Mouse (Mus musculus) testis, adult 2 months (tissue): ENCODE results near the gene E130308A19Rik. TPM values are rescaled to one million over a fixed set of nuclear protein-coding genes. Genes with fewer than 3 reads are reported as not detected.

Source experiments
- H3K27ac ChIP-seq: fragments of 200-500 bp; 2 replicates; pipeline ENCODE4 v1.5.1; 2012; ENCODE audit warnings: low read depth, low read length; ENCODE audit not compliant: control insufficient read depth, insufficient read depth
- H3K27me3 ChIP-seq: fragments of 200-500 bp; 2 replicates; pipeline ENCODE4 v1.6.1; 2012; ENCODE audit warnings: mild to moderate bottlenecking, low read length, moderate library complexity; ENCODE audit not compliant: control insufficient read depth, insufficient read depth
- H3K36me3 ChIP-seq: fragments of 200-500 bp; 2 replicates; pipeline ENCODE4 v1.6.1; 2012; ENCODE audit warnings: mild to moderate bottlenecking, low read length; ENCODE audit not compliant: control insufficient read depth, insufficient read depth
- H3K4me1 ChIP-seq: fragments of 200-500 bp; 2 replicates; pipeline ENCODE4 v1.6.1; 2012; ENCODE audit warnings: low read length; ENCODE audit not compliant: control insufficient read depth, insufficient read depth
- H3K4me3 ChIP-seq: fragments of 200-500 bp; 2 replicates; pipeline ENCODE4 v1.5.1; 2012; ENCODE audit warnings: low read depth, mild to moderate bottlenecking, low read length, moderate library complexity, mixed read lengths; ENCODE audit not compliant: control insufficient read depth
- CTCF ChIP-seq: fragments of 200-500 bp; IDR thresholded peaks from 2 replicates; pipeline ENCODE4 v1.5.1; 2012; ENCODE audit warnings: low read depth, mild to moderate bottlenecking, inconsistent platforms, low read length, moderate library complexity; ENCODE audit not compliant: control insufficient read depth, insufficient read depth, insufficient replicate concordance
- POLR2A ChIP-seq: fragments of 200-500 bp; IDR thresholded peaks from 2 replicates; pipeline ENCODE4 v1.6.1; 2012; ENCODE audit warnings: low read depth, mild to moderate bottlenecking, inconsistent platforms, low read length, moderate library complexity; ENCODE audit not compliant: control insufficient read depth
- polyA plus RNA-seq: library from polyadenylated mRNA; depleted of rRNA; stranded (reverse); fragments of >200 nt; gene quantifications from 2 replicates; pipeline ENCODE4 v1.2.3, GENCODE M21; 2012

The E130308A19Rik gene
- polyA plus RNA-seq, 1 experiment = 6.7 TPM

- Histone ChIP-seq H3K4me3 (no peak overlapping the region), H3K27me3 (no peaks in the 10 kb centered on the region), H3K36me3 (no peaks in the 10 kb centered on the region), H3K27ac (no peak overlapping the region), H3K4me1 (no peaks in the 10 kb centered on the region)
- TF ChIP-seq POLR2A (no peak), CTCF (no peak)
These were observed 83.3 kb downstream of the E130308A19Rik start for GRCm38 (mm10) chr4:59709321-59709720.

DNA sequence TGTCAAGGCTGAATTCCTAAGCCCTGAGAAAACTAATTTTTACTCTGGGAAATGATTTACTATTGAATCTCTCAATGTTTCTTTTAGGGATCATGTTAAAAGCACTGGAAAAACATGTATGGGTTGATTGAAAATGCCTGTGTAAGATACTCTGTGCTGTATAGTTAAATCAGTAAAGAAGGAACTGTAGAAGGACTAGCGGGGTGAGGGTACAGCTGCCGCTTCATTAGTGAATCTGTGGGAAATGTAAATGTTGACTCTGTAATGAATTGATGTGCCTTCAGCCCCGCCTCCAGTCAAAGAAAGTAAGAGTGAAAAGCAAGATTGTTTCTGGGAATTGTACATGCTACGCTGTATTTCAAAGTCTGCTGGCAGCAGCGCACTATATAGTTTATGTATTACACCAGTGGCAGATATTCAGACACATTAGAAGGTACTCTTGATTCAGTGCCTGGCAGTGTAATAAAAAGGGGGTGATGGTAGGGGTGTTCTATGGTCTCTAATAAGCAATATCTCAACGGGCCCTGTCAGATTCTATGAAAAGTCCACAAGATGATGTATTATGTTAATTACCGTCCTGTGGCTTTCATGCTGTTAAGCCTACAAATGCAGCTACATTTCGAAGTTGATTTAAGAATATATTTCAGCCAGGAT, 84.9 kb downstream of the E130308A19Rik start:
- H3K27ac ChIP-seq = no peak overlapping the region
- TF ChIP-seq POLR2A (no peak), CTCF (no peak)
- H3K4me3 ChIP-seq = no peak overlapping the region
- H3K36me3 ChIP-seq = no peaks in the 10 kb centered on the region
- H3K27me3 ChIP-seq = no peaks in the 10 kb centered on the region
- H3K4me1 ChIP-seq = no peaks in the 10 kb centered on the region

DNA sequence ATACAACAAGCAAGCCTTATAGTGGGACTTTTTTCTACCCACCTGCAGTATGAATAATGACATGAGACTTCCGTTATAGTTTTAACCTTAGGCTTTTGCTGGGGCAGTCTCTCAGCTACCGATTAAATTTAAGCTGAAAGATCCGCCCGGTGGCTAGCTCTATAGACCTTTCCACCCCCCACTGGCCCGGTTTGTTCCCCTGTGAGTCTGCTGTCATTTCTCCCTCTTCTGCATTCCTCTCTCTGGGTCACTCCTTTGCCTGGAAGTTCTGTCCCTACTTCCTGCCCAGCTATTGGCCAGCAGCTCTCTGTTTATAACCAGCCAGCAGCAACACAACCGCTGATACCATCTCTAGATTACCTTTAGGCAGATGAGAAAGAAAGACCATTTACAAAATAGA, 86.4 kb downstream of the E130308A19Rik start:
- Histone ChIP-seq H3K36me3 (no peaks in the 10 kb centered on the region), H3K4me3 (no peak overlapping the region), H3K27ac (no peak overlapping the region), H3K27me3 (no peaks in the 10 kb centered on the region), H3K4me1 (no peaks in the 10 kb centered on the region)
- no peak for TF ChIP-seq CTCF
- no peak for TF ChIP-seq POLR2A

DNA sequence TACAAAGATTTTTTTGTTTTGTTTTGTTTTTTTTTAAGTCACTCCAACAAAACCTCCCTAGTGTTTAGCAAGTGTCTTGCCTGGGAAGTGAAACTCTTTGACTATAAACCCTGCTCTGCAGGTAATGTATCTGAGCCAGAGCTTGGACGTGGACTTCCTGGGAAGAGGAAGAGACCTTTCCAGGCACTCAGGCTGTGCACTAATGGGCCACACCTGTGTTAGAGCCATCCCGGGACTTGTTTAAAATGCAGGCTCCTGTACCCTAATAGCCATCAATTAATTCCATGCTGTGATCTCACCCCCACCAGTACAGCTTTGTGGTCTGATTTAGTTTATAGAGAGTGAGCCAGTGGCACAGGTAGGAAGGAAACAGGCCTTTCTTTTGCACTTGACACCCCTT, 86.9 kb downstream of the E130308A19Rik start:
- Histone ChIP-seq H3K27ac (no peak overlapping the region), H3K4me1 (no peaks in the 10 kb centered on the region), H3K4me3 (no peak overlapping the region), H3K36me3 (no peaks in the 10 kb centered on the region), H3K27me3 (no peaks in the 10 kb centered on the region)
- no peak for TF ChIP-seq CTCF
- no peak for TF ChIP-seq POLR2A

- no peaks in the 10 kb centered on the region for H3K36me3 ChIP-seq
- no peaks in the 10 kb centered on the region for H3K27me3 ChIP-seq
- H3K27ac ChIP-seq = no peak overlapping the region
- no peak overlapping the region for H3K4me3 ChIP-seq
- peaks cover under 1% of the 10 kb centered on the region; the same call in 1 of the 2 replicates for H3K4me1 ChIP-seq
- TF ChIP-seq POLR2A = no peak
- no peak for TF ChIP-seq CTCF
These were observed 88.5 kb downstream of the E130308A19Rik start for GRCm38 (mm10) chr4:59714472-59714871.

DNA sequence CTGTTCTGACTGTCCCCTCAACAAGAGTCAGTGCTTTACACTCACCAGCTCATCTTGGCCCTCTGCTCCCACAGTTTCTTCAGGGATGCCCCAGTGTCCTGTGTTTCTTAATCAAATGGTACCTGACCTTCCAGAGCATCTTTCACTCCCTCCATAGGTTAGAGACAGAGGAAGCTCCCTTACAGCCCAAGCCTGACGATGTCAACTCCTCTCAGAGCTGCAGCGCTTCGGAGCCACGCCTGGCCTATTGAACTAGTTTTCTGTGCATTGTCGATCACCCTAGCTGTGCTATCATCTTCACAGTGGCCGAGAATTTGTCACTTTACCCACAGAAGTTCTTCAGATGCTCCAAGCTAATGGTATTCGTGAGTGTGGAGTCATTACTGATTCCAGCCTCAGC, 88.9 kb downstream of the E130308A19Rik start:
- Histone ChIP-seq H3K4me1 (peaks cover 5% of the 10 kb centered on the region; the same call in 1 of the 2 replicates), H3K36me3 (no peaks in the 10 kb centered on the region), H3K4me3 (no peak overlapping the region), H3K27ac (no peak overlapping the region), H3K27me3 (no peaks in the 10 kb centered on the region)
- no peak for TF ChIP-seq CTCF
- no peak for TF ChIP-seq POLR2A

GRCm38 (mm10) chr4:59715531-59715930, 89.5 kb downstream of the E130308A19Rik start:
- H3K27ac ChIP-seq = no peak overlapping the region
- H3K4me1 ChIP-seq = peaks cover 5% of the 10 kb centered on the region; the same call in 1 of the 2 replicates
- H3K27me3 ChIP-seq = no peaks in the 10 kb centered on the region
- H3K36me3 ChIP-seq = no peaks in the 10 kb centered on the region
- H3K4me3 ChIP-seq = no peak overlapping the region
- no peak for TF ChIP-seq CTCF

GRCm38 (mm10) chr4:59717349-59717748, 91.3 kb downstream of the E130308A19Rik start:
- H3K4me3 ChIP-seq = no peak overlapping the region
- peaks cover 5% of the 10 kb centered on the region; the same call in 1 of the 2 replicates for H3K4me1 ChIP-seq
- H3K36me3 ChIP-seq = no peaks in the 10 kb centered on the region
- H3K27me3 ChIP-seq = no peaks in the 10 kb centered on the region
- TF ChIP-seq POLR2A (no peak), CTCF (no peak)
- no peak overlapping the region for H3K27ac ChIP-seq
